Mouse (Mus musculus) hindbrain, embryonic 12.5 days (tissue): Measurements from ENCODE around the gene Ube3b. TPM values are rescaled to one million over a fixed set of nuclear protein-coding genes. Genes with fewer than 3 reads are reported as not detected.

Source experiments
- ATAC-seq: fragments of 200-750 bp; cut with Nextera tagmentation; 2 replicates; pipeline ENCODE4 v1.8.0; 2017; ENCODE audit warnings: moderate TSS enrichment; ENCODE audit not compliant: low FRiP score
- H3K27ac ChIP-seq: fragments of 300-500 bp; sonication (generic); 2 replicates; pipeline ENCODE4 v1.5.1; 2016; ENCODE audit warnings: mild to moderate bottlenecking
- H3K27me3 ChIP-seq: fragments of 300-500 bp; sonication (generic); 2 replicates; pipeline ENCODE4 v1.6.1; 2016; ENCODE audit warnings: mild to moderate bottlenecking
- H3K36me3 ChIP-seq: fragments of 300-500 bp; sonication (generic); 2 replicates; pipeline ENCODE4 v1.6.1; 2016; ENCODE audit warnings: mild to moderate bottlenecking
- H3K4me1 ChIP-seq: fragments of 300-500 bp; sonication (generic); 2 replicates; pipeline ENCODE4 v1.6.1; 2016
- H3K4me2 ChIP-seq: fragments of 300-500 bp; sonication (generic); replicated peaks from 2 replicates; pipeline ENCODE4 v1.6.1; 2016; ENCODE audit warnings: mild to moderate bottlenecking
- H3K4me3 ChIP-seq: fragments of 300-500 bp; sonication (generic); 2 replicates; pipeline ENCODE4 v1.5.1; 2016; ENCODE audit warnings: mild to moderate bottlenecking
- H3K9ac ChIP-seq: fragments of 300-500 bp; sonication (generic); 2 replicates; pipeline ENCODE4 v1.6.1; 2016; ENCODE audit warnings: mild to moderate bottlenecking, moderate library complexity
- H3K9me3 ChIP-seq: fragments of 300-500 bp; sonication (generic); replicated peaks from 2 replicates; pipeline ENCODE4 v1.6.1; 2016; ENCODE audit warnings: mild to moderate bottlenecking
- WGBS: fragments of 180-500 bp; shearing (Covaris S2); methylation state at CpG from one replicate; pipeline ENCODE4 v1.1.7; 2016; 5-methylcytosine and 5-hydroxymethylcytosine counted together
- microRNA-seq: library from miRNA; unstranded; fragments of <30 nt; microRNA quantifications from one replicate; pipeline ENCODE4, GENCODE M21; 2017
- polyA plus RNA-seq: library from polyadenylated mRNA; unstranded; fragments of >200 nt; fragmentation: Nextera tagmentation; extraction: Ambion mirVana; gene quantifications from 2 replicates; pipeline ENCODE4 v1.2.1, GENCODE M21; 2016

The Ube3b gene
- polyA plus RNA-seq, 1 experiment from 2014 or later: 57.9 TPM

DNA sequence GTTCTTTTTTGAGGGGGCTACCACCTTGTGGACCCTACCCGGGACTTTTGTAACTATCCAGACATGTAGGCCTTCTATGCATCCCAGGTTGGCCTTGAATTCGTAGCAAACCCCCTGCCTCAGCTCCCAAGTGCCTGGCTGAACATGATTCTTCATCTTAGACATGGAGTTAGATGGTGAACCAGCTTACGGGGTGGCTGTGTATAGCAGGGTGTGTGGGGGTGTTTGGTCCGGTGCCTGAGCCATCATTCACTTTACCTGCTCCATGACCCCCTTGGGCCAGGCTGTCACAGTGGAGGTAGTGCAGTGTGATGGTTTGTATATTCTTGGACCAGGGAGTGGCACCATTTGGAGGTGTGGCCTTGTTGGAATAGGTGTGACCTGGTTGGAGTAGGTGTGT, 87.6 kb downstream of the Ube3b start:
- Histone ChIP-seq H3K4me1 (peaks cover 48% of the 10 kb centered on the region), H3K36me3 (no peaks in the 10 kb centered on the region), H3K4me3 (0 out of 2 replicates have a peak overlapping the region, but pooled peaks have one; percentile 25), H3K9ac (peak overlapping the region; percentile 36), H3K4me2 (peak overlapping the region; percentile 49), H3K9me3 (no peaks in the 10 kb centered on the region), H3K27me3 (peaks cover 13% of the 10 kb centered on the region), H3K27ac (peak overlapping the region; percentile 93)
- 56% methylated on average over 4 of the region's 4 CpGs for WGBS
- peak; percentile 10; the same call in 1 of the 2 replicates for ATAC-seq

DNA sequence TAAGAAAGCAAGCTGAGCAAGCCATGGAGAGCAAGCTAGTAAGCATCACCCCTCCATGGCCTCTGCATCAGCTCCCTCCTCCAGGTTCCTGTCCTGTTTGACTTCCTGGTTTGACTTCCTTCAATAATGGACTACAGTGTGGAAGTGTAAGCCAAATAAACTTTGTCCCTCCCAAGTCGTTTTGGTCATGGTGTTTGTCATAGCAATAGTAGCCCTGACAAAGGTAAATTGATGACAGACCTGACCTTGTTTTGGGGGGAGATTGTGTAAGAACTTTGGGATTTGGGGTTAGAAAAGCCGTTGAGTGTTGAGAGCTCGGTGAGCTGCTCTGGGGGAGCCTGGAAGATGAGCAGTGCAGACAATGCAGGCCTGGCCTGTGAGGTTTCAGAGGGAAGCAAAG, 90.0 kb downstream of the Ube3b start:
- ATAC-seq: no peak
- no peak overlapping the region for H3K9ac ChIP-seq

More for the DNA sequence above, 90.0 kb downstream of the Ube3b start:
- no peak overlapping the region for H3K27ac ChIP-seq
- H3K27me3 ChIP-seq: peaks cover 11% of the 10 kb centered on the region
- no peak overlapping the region for H3K4me3 ChIP-seq
- WGBS: 79% methylated on average over 3 of the region's 3 CpGs
- H3K4me2 ChIP-seq: no peak overlapping the region
- H3K36me3 ChIP-seq: no peaks in the 10 kb centered on the region
- H3K9me3 ChIP-seq: no peaks in the 10 kb centered on the region
- H3K4me1 ChIP-seq: peaks cover 45% of the 10 kb centered on the region

Small RNA genes lying within 50 kb of the gene (microRNA-seq; reads per million reads assigned to microRNA genes)
- gene Mir7027: not detected

Other genes with a start within 250 kb of the Ube3b start
- 2.4 and 3.4 TPM in 2 replicates for gene Acacb, start 234.1 kb upstream of the Ube3b start, polyA plus RNA-seq
- gene Foxn4, start 106.8 kb upstream of the Ube3b start, polyA plus RNA-seq: 3.2 and 4.1 TPM in 2 replicates
- 0.51 and 0.79 TPM in 2 replicates for gene Myo1h, start 91.4 kb upstream of the Ube3b start, polyA plus RNA-seq
- 110 and 115 TPM in 2 replicates for gene Kctd10, start 99 bp upstream of the Ube3b start, polyA plus RNA-seq
- 27.3 and 31.5 TPM in 2 replicates for gene Mmab, start 63.5 kb downstream of the Ube3b start, polyA plus RNA-seq
- gene Mvk, start 63.7 kb downstream of the Ube3b start, polyA plus RNA-seq: 50.6 and 51.2 TPM in 2 replicates
- 9.4 and 9.9 TPM in 2 replicates for gene Fam222a, start 187.4 kb downstream of the Ube3b start, polyA plus RNA-seq